Mouse (Mus musculus): ENCODE results near the gene Sox13. TPM values are rescaled to one million over a fixed set of nuclear protein-coding genes. Genes with fewer than 3 reads are reported as not detected.

Gene Sox13
- total and polyA plus RNA-seq, 3 experiments = 0.11 to 0.38 (median 0.27) TPM

DNA sequence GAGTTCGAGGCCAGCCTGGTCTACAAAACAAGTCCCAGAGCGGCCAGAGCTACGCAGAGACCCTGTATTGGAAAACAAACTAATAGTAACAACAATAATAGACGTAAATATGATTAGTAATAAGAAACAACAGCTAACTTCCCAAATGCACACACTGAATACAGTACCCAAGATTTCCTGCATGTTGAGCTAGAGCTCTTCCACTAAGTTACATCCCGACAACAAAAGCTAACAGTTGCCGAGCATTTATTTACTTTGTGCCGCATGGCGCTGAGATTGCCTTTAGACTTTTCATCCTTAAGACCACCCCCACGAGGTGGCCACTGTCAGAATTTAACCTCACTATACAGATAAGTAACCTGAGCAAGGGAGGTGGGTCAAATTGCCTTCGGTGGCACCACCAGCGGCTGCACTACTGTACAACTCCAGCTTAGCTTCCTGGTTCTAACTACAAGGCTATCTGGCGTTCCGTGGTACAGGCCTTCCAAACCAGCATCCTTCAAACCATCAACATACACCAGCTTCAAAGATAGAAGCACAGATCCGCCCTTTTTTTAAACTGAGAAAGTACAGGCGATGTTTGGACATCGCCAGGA is 2.1 kb downstream of the Sox13 start:
- peaks cover 6% of the 10 kb centered on the region for H3K27me3 ChIP-seq (ENCODE audit: insufficient read depth, low read length)

DNA sequence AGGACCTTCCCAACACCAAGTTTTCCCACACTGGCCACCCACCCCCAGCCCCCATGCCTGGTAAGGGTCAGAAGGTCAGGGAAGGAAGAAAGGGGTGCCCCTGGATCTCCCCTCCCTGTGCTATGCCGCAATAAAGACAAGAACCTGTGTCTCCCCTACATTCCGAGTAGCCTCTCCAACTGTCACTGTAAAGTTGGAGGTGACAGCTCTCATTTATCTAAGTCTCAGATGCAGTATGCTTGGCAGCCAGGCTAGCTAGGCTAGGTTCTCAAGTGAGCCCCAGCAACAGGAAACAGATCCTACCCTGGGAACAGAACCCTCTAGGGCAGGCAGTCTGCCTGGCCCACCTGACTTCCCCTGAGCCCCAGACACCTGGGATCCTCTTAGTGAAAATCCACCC is 3.1 kb downstream of the Sox13 start:
- H3K4me3 ChIP-seq (ENCODE audit: low read depth, low read length) = no peak overlapping the region
- H3K36me3 ChIP-seq (replicated peaks) = no peaks in the 10 kb centered on the region
- TF ChIP-seq CTCF (IDR thresholded peaks at IDR 0.05; ENCODE audit: low read depth, low read length) (no peak), GATA2 (IDR thresholded peaks at IDR 0.05; ENCODE audit: borderline replicate concordance, low read depth, low read length) (no peak), TAL1 (conservative IDR thresholded peaks at IDR 0.05; ENCODE audit: low read depth, low read length) (no peak), GATA1 (IDR thresholded peaks at IDR 0.05; ENCODE audit: borderline replicate concordance, low read length) (no peak), POLR2AphosphoS5 (IDR thresholded peaks at IDR 0.05; ENCODE audit: insufficient replicate concordance, low read depth, low read length) (no peak)
- H3K27me3 ChIP-seq (ENCODE audit: insufficient read depth, low read length) = peaks cover 6% of the 10 kb centered on the region
- peaks cover 15% of the 10 kb centered on the region for H3K9me3 ChIP-seq (replicated peaks)
- no peak for ATAC-seq (ENCODE audit: extremely low read depth, insufficient number of reproducible peaks, low FRiP score, poor library complexity, severe bottlenecking)
- no peak for DNase-seq (ENCODE audit: low spot score)
- H3K4me1 ChIP-seq (ENCODE audit: insufficient read depth, low read depth, low read length) = no peaks in the 10 kb centered on the region

More for the DNA sequence above, 2.1 kb downstream of the Sox13 start:
- Histone ChIP-seq H3K9me3 (replicated peaks) (peaks cover 15% of the 10 kb centered on the region), H3K36me3 (replicated peaks) (no peaks in the 10 kb centered on the region), H3K4me3 (ENCODE audit: low read depth, low read length) (no peak overlapping the region), H3K4me1 (ENCODE audit: insufficient read depth, low read depth, low read length) (no peaks in the 10 kb centered on the region)
- no peak for ATAC-seq (ENCODE audit: extremely low read depth, insufficient number of reproducible peaks, low FRiP score, poor library complexity, severe bottlenecking)
- TF ChIP-seq POLR2AphosphoS5 (IDR thresholded peaks at IDR 0.05; ENCODE audit: insufficient replicate concordance, low read depth, low read length) = no peak
- no peak for TF ChIP-seq CTCF (IDR thresholded peaks at IDR 0.05; ENCODE audit: low read depth, low read length)
- no peak for TF ChIP-seq TAL1 (conservative IDR thresholded peaks at IDR 0.05; ENCODE audit: low read depth, low read length)
- no peak for TF ChIP-seq GATA1 (IDR thresholded peaks at IDR 0.05; ENCODE audit: borderline replicate concordance, low read length)
- TF ChIP-seq GATA2 (IDR thresholded peaks at IDR 0.05; ENCODE audit: borderline replicate concordance, low read depth, low read length) = no peak
- no peak for DNase-seq (ENCODE audit: low spot score)

DNA sequence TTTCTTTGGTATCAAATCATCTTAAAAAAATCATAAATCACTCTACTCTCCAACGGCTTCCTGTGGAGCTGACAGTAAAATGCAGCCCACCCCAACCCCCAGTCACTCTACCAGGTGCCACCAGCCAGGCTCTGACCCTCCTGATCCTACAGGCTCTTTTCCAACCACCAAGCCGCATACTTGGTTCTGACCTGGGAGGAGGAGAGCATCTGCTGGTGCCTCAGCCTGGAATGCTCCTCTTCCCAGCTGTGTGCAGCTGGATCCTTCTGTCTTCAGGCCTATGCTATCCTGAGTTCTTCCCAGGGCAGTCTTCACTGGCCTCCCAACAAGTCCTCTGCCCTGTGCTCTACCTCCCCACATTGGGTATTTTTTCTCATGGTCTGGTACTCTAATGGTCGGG is 3.7 kb downstream of the Sox13 start:
- Histone ChIP-seq H3K4me3 (ENCODE audit: low read depth, low read length) (no peak overlapping the region), H3K36me3 (replicated peaks) (no peaks in the 10 kb centered on the region), H3K4me1 (ENCODE audit: insufficient read depth, low read depth, low read length) (no peaks in the 10 kb centered on the region), H3K9me3 (replicated peaks) (peaks cover 15% of the 10 kb centered on the region), H3K27me3 (ENCODE audit: insufficient read depth, low read length) (peaks cover 6% of the 10 kb centered on the region)
- no peak for TF ChIP-seq CTCF (IDR thresholded peaks at IDR 0.05; ENCODE audit: low read depth, low read length)
- TF ChIP-seq TAL1 (conservative IDR thresholded peaks at IDR 0.05; ENCODE audit: low read depth, low read length) = no peak
- no peak for TF ChIP-seq POLR2AphosphoS5 (IDR thresholded peaks at IDR 0.05; ENCODE audit: insufficient replicate concordance, low read depth, low read length)
- TF ChIP-seq GATA1 (IDR thresholded peaks at IDR 0.05; ENCODE audit: borderline replicate concordance, low read length) = no peak
- DNase-seq (ENCODE audit: low spot score) (no peak), ATAC-seq (ENCODE audit: extremely low read depth, insufficient number of reproducible peaks, low FRiP score, poor library complexity, severe bottlenecking) (no peak)

DNA sequence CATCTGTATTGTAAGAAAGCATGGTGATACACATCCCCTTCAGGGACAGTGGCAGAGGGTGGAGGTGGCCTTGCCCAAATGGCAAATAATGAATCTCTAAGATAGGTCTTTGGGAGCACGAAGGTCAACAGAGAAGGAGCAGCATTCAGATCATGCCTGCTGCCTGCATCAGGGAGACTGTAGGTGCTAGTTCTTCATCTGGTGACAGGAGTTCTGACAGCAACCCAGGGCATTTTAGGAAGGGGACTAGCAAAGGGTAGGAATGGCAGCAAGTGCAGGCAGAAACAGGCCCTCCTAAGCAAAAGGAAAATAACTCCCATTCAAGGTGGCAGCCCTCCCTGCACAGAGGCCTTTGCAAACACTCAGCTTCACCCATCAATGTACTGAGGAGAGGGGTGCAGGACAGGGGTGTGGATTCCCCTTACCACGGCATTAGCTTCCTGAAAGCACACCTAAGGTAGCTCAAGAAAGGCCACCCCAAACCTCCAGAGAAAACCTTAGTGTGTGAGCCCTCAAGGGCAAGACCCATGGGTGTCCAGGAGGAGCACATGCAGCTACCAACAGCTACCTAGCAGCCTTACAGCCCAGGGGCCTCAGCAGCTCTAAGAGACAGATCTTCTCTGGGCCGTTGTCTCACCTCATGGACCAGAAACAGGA is 4.9 kb downstream of the Sox13 start:
- TF ChIP-seq GATA1 (IDR thresholded peaks at IDR 0.05; ENCODE audit: borderline replicate concordance, low read length) (peak; percentile 87; the same call in 1 of the 2 replicates), CTCF (IDR thresholded peaks at IDR 0.05; ENCODE audit: low read depth, low read length) (no peak)
- no peaks in the 10 kb centered on the region for H3K36me3 ChIP-seq (replicated peaks)
- no peaks in the 10 kb centered on the region for H3K4me1 ChIP-seq (ENCODE audit: insufficient read depth, low read depth, low read length)
- DNase-seq (ENCODE audit: low spot score) (no peak), ATAC-seq (ENCODE audit: extremely low read depth, insufficient number of reproducible peaks, low FRiP score, poor library complexity, severe bottlenecking) (no peak)
- H3K4me3 ChIP-seq (ENCODE audit: low read depth, low read length) = no peak overlapping the region
- peaks cover 10% of the 10 kb centered on the region for H3K27me3 ChIP-seq (ENCODE audit: insufficient read depth, low read length)
- peaks cover 15% of the 10 kb centered on the region for H3K9me3 ChIP-seq (replicated peaks)

DNA sequence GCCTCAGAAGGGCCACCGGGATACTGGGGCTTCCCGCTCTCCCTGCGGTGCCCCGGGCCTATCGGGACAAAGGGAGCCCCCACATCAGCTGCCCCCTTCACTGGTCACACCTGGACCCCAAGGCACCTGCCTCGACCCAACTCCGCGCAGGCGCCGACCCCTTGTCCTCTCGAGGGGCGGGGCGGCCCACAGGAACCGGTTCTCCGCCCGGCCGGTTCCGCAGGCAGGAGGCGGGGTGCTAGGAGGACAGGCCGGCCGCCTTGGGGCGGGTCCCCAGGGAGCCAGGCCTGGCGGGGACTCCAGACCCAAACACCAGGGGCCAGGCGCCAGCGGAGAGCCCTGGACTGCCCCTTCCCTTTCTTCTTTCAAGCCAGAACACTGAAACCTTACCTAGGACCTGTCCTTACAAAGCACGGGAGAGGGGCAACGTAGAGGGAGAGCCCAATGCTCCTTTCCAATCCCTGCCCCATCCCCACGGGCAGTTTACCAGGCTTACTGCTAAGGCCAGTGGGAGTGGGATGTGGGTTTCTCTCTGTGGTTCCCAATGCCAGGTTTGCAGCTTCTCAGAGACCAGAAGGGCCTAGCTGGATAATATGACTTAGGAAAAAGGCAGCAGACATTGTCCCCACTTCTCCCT is 5.9 kb downstream of the Sox13 start:
- Histone ChIP-seq H3K4me1 (ENCODE audit: insufficient read depth, low read depth, low read length) (no peaks in the 10 kb centered on the region), H3K36me3 (replicated peaks) (no peaks in the 10 kb centered on the region), H3K9me3 (replicated peaks) (peaks cover 6% of the 10 kb centered on the region), H3K27me3 (ENCODE audit: insufficient read depth, low read length) (peaks cover 10% of the 10 kb centered on the region), H3K4me3 (ENCODE audit: low read depth, low read length) (no peak overlapping the region)
- no peak for TF ChIP-seq CTCF (IDR thresholded peaks at IDR 0.05; ENCODE audit: low read depth, low read length)
- no peak for TF ChIP-seq GATA1 (IDR thresholded peaks at IDR 0.05; ENCODE audit: borderline replicate concordance, low read length)
- no peak for TF ChIP-seq POLR2AphosphoS5 (IDR thresholded peaks at IDR 0.05; ENCODE audit: insufficient replicate concordance, low read depth, low read length)
- TF ChIP-seq TAL1 (conservative IDR thresholded peaks at IDR 0.05; ENCODE audit: low read depth, low read length) = no peak
- TF ChIP-seq GATA2 (IDR thresholded peaks at IDR 0.05; ENCODE audit: borderline replicate concordance, low read depth, low read length) = no peak
- ATAC-seq (ENCODE audit: extremely low read depth, insufficient number of reproducible peaks, low FRiP score, poor library complexity, severe bottlenecking) (no peak), DNase-seq (ENCODE audit: low spot score) (no peak)

DNA sequence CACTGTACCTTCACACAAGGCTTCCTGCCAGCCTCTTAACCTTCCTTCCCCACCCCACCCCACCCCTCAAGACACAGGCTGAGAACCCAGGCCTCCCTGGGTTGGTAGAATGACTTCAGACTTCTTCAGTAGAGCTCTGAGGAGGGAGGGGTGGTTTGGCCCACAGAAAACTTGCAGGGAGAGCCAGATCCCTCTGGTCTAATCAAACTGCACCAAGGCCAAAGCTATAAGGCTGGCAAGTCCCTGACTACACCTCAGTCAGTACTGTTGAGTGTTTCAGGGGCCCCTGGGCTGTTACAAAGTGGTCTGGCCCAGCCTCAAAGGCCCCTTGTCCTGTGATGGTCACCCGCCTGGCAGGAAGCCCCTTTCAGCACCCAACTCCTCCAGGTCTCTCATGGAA is 6.6 kb downstream of the Sox13 start:
- Histone ChIP-seq H3K36me3 (replicated peaks) (no peaks in the 10 kb centered on the region), H3K4me3 (ENCODE audit: low read depth, low read length) (no peak overlapping the region), H3K9me3 (replicated peaks) (no peaks in the 10 kb centered on the region), H3K27me3 (ENCODE audit: insufficient read depth, low read length) (peaks cover 7% of the 10 kb centered on the region), H3K4me1 (ENCODE audit: insufficient read depth, low read depth, low read length) (no peaks in the 10 kb centered on the region)
- ATAC-seq (ENCODE audit: extremely low read depth, insufficient number of reproducible peaks, low FRiP score, poor library complexity, severe bottlenecking) (no peak), DNase-seq (ENCODE audit: low spot score) (no peak)
- TF ChIP-seq POLR2AphosphoS5 (IDR thresholded peaks at IDR 0.05; ENCODE audit: insufficient replicate concordance, low read depth, low read length) (no peak), GATA2 (IDR thresholded peaks at IDR 0.05; ENCODE audit: borderline replicate concordance, low read depth, low read length) (no peak), CTCF (IDR thresholded peaks at IDR 0.05; ENCODE audit: low read depth, low read length) (no peak), GATA1 (IDR thresholded peaks at IDR 0.05; ENCODE audit: borderline replicate concordance, low read length) (no peak), TAL1 (conservative IDR thresholded peaks at IDR 0.05; ENCODE audit: low read depth, low read length) (no peak)

Measured in G1E (cell line).